Mouse (Mus musculus): ENCODE results near the gene Gda. TPM values are rescaled to one million over a fixed set of nuclear protein-coding genes. Genes with fewer than 3 reads are reported as not detected.

The Gda gene
- polyA plus RNA-seq, 1 experiment from 2014 or later, result 0.36 TPM

DNA sequence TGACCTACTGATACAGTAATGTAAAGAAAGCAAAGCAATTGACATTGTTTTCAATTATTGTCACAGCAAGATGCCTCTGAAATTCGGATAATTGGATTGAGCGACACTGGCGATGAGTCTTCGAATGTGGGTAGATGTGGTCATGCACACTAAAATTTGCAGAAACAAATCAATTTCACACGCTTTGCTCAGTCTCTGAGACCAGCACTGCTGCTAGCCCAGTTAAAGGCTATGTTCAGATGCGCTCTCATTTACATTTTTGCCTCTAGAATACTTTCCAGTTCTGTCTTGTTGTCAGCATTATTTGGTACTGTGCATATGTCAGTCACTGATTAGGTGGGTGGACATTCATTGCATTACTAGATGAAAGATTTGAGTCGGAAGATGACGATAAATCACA is 102.5 kb downstream of the Gda start:
- WGBS, result 64% methylated on average over 8 of the region's 8 CpGs
- DNase-seq (ENCODE audit: low spot score) (no peak), ATAC-seq (ENCODE audit: low FRiP score) (peak; percentile 23; the same call in 1 of the 2 replicates)
- H3K27ac ChIP-seq, result no peak overlapping the region
- no peaks in the 10 kb centered on the region for H3K36me3 ChIP-seq (replicated peaks; ENCODE audit: control insufficient read depth, insufficient read depth)
- no peaks in the 10 kb centered on the region for H3K9me3 ChIP-seq (ENCODE audit: control insufficient read depth, low read length)
- no peak overlapping the region for H3K9ac ChIP-seq
- H3K4me3 ChIP-seq (replicated peaks; ENCODE audit: low read length), result no peak overlapping the region
- no peaks in the 10 kb centered on the region for H3K27me3 ChIP-seq (ENCODE audit: control insufficient read depth, insufficient read depth, low read length)
- H3K4me2 ChIP-seq (replicated peaks), result no peak overlapping the region
- no peaks in the 10 kb centered on the region for H3K4me1 ChIP-seq (replicated peaks; ENCODE audit: control insufficient read depth, insufficient read depth, low read length)

DNA sequence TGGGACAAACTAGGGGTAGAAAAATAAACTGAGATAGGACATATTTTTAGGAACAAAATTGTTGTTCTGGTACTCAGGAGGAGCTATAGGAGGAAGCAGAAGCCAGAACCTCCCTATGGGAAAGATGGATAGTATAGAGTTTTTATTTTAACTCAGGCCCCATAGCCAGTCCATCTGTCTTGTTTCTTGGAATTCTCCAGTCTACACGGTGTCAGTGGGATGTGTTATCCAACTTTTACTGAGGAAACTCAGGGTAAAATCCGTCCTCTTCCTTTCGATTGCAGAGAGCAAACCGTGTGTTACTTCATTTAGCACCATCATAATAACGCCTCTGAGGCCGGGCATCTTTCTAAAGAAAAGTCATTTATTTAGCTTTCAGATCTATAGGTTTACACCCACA is 104.1 kb downstream of the Gda start:
- Histone ChIP-seq H3K4me1 (replicated peaks; ENCODE audit: control insufficient read depth, insufficient read depth, low read length) (no peaks in the 10 kb centered on the region), H3K4me3 (replicated peaks; ENCODE audit: low read length) (no peak overlapping the region), H3K9me3 (ENCODE audit: control insufficient read depth, low read length) (no peaks in the 10 kb centered on the region), H3K27ac (no peak overlapping the region), H3K9ac (no peak overlapping the region), H3K27me3 (ENCODE audit: control insufficient read depth, insufficient read depth, low read length) (no peaks in the 10 kb centered on the region), H3K4me2 (replicated peaks) (no peak overlapping the region), H3K36me3 (replicated peaks; ENCODE audit: control insufficient read depth, insufficient read depth) (no peaks in the 10 kb centered on the region)
- DNase-seq (ENCODE audit: low spot score) (no peak), ATAC-seq (ENCODE audit: low FRiP score) (no peak)
- 88% methylated on average over 6 of the region's 6 CpGs for WGBS

DNA sequence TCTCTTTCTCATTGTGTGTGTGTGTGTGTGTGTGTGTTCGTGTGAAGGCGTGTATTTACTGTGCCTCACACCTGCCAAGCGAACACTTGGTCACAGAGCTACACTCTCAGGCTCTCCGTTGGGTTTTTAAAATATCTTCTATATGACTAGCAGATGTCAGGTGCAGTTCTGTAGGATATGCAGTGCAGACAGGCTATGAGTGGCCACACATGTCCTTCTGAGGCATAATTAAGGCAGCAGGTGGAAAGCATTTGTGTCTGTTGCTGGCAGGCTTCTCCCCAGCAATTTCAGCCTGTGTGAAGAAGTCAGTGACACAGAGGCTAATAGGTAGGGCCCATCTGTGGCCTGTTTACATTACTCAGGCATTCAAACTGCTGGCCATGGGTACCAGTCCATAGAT is 104.7 kb downstream of the Gda start:
- H3K36me3 ChIP-seq (replicated peaks; ENCODE audit: control insufficient read depth, insufficient read depth), result no peaks in the 10 kb centered on the region
- ATAC-seq (ENCODE audit: low FRiP score), result 0 out of 2 replicates have a peak, but pooled peaks have one; percentile 29

DNA sequence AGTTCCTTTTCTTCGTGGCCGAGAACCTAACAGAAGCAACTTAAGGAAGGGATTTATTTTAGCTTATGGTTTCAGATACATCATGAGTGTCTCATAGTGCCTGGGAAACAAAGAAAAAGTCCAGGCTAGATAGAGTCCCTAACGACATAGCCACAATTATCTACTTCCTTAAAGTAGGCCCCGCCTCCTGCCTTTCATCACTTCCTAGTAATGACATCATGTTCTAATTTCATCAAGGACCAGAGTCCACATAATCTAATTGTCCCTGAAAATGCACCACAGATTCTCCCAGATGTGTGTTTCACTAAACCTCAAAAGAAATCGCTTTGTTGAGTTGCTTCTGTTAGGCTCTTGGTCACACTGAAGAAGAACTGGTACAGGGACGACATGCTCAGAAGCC is 115.5 kb downstream of the Gda start:
- Histone ChIP-seq H3K27me3 (ENCODE audit: control insufficient read depth, insufficient read depth, low read length) (no peaks in the 10 kb centered on the region), H3K27ac (no peak overlapping the region), H3K9ac (no peak overlapping the region), H3K4me3 (replicated peaks; ENCODE audit: low read length) (no peak overlapping the region), H3K9me3 (ENCODE audit: control insufficient read depth, low read length) (no peaks in the 10 kb centered on the region), H3K4me2 (replicated peaks) (no peak overlapping the region), H3K36me3 (replicated peaks; ENCODE audit: control insufficient read depth, insufficient read depth) (no peaks in the 10 kb centered on the region), H3K4me1 (replicated peaks; ENCODE audit: control insufficient read depth, insufficient read depth, low read length) (no peaks in the 10 kb centered on the region)
- no peak for ATAC-seq (ENCODE audit: low FRiP score)
- WGBS, result 95% methylated on average over 6 of the region's 6 CpGs
- DNase-seq (ENCODE audit: low spot score), result no peak

More for the DNA sequence above, 104.7 kb downstream of the Gda start:
- Histone ChIP-seq H3K27me3 (ENCODE audit: control insufficient read depth, insufficient read depth, low read length) (no peaks in the 10 kb centered on the region), H3K27ac (no peak overlapping the region), H3K4me1 (replicated peaks; ENCODE audit: control insufficient read depth, insufficient read depth, low read length) (no peaks in the 10 kb centered on the region), H3K4me3 (replicated peaks; ENCODE audit: low read length) (no peak overlapping the region), H3K4me2 (replicated peaks) (no peak overlapping the region), H3K9ac (no peak overlapping the region), H3K9me3 (ENCODE audit: control insufficient read depth, low read length) (no peaks in the 10 kb centered on the region)
- 88% methylated on average over 4 of the region's 4 CpGs for WGBS
- no peak for DNase-seq (ENCODE audit: low spot score)

DNA sequence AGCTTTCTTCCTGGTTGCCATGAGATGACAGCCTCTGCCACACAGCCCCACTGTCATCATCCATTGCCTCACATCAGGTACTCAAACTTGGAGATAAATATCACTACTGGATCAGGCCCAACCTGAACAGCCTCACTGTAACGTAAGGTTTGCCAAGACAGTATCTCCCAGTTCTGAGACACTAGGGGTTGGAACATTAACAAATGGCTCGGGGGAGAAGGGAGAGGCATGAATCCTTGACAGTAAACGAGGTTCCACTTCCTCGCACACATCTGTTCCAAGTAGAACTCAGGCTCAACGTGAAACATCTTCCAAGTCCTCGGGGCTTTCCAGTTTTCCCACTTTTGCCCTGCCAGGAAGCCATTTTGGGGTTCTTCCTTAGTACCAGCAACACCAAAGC is 123.6 kb downstream of the Gda start:
- no peak for ATAC-seq (ENCODE audit: low FRiP score)

DNA sequence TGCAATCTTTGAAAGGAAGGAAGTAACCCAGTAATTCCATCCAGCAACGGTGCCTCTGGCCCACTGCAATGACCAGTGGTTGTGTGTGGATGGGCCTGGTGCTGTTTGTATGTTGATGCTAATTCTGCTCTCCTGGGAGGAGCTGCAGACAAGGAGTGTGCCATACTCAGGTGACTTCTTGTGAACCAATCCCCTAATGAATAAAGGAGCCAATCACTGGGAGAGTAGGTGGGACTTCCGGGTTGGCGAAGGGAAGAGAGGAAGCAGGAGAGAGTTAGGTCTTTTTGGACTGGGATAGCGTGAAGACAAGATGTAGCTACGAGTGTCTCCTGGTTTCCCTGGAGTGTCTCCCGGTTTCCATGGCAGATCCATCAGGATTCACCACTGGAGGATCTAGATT is 126.6 kb downstream of the Gda start:
- Histone ChIP-seq H3K9me3 (ENCODE audit: control insufficient read depth, low read length) (no peaks in the 10 kb centered on the region), H3K27ac (no peak overlapping the region), H3K27me3 (ENCODE audit: control insufficient read depth, insufficient read depth, low read length) (no peaks in the 10 kb centered on the region), H3K4me2 (replicated peaks) (no peak overlapping the region), H3K9ac (no peak overlapping the region), H3K4me3 (replicated peaks; ENCODE audit: low read length) (no peak overlapping the region), H3K4me1 (replicated peaks; ENCODE audit: control insufficient read depth, insufficient read depth, low read length) (no peaks in the 10 kb centered on the region), H3K36me3 (replicated peaks; ENCODE audit: control insufficient read depth, insufficient read depth) (no peaks in the 10 kb centered on the region)
- 90% methylated on average over 6 of the region's 6 CpGs for WGBS
- ATAC-seq (ENCODE audit: low FRiP score) (no peak), DNase-seq (ENCODE audit: low spot score) (no peak)

More for the DNA sequence above, 123.6 kb downstream of the Gda start:
- Histone ChIP-seq H3K9me3 (ENCODE audit: control insufficient read depth, low read length) (no peaks in the 10 kb centered on the region), H3K4me3 (replicated peaks; ENCODE audit: low read length) (no peak overlapping the region), H3K9ac (no peak overlapping the region), H3K27ac (no peak overlapping the region), H3K4me1 (replicated peaks; ENCODE audit: control insufficient read depth, insufficient read depth, low read length) (no peaks in the 10 kb centered on the region), H3K4me2 (replicated peaks) (no peak overlapping the region), H3K27me3 (ENCODE audit: control insufficient read depth, insufficient read depth, low read length) (no peaks in the 10 kb centered on the region), H3K36me3 (replicated peaks; ENCODE audit: control insufficient read depth, insufficient read depth) (no peaks in the 10 kb centered on the region)
- DNase-seq (ENCODE audit: low spot score), result no peak
- 83% methylated on average over 6 of the region's 6 CpGs for WGBS

Other genes with a start within 250 kb of the Gda start
- gene Zfand5, start 201.2 kb downstream of the Gda start, polyA plus RNA-seq (2014; fragmentation: Nextera tagmentation; extraction: Ambion mirVana), result 206 and 212 TPM in 2 replicates
- 54.2 and 63.9 TPM in 2 replicates for gene 1110059E24Rik, start 179.5 kb upstream of the Gda start, polyA plus RNA-seq (2014; fragmentation: Nextera tagmentation; extraction: Ambion mirVana)
- 50.8 and 63.1 TPM in 2 replicates for gene Abhd17b, start 179.7 kb upstream of the Gda start, polyA plus RNA-seq (2014; fragmentation: Nextera tagmentation; extraction: Ambion mirVana)